8 mouse cellular contexts compared by ENCODE assay signal in the genomic region with DNA sequence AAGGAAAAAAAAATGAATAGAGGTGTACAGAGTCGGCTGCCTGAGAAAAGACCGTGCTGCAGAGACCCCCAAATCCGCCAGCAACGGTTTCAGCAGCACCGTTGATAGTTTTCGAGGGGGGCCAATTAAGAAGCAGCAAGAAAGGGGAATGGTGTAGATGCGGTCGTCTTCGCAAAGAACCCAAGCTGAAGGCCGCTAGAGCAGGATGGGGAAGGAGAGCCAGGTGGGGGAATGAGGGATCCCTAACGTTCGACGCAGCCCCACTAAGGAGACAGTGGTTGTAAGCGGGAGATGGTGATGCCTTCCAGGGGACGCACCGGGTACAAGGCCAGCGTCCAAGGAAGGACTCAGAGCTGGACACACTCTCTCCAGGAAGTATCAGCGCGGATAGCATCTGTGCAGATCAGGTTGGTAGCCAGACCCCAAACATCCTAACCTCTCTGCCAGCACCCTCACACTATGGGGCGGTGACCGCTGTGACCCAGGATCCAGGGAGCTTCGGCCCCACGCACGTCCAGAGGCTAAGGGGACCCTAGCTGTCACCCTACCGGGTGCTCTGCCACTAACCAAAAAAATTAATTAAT. TPM values are rescaled to one million over a fixed set of nuclear protein-coding genes. Genes with fewer than 3 reads are reported as not detected.
DNase-seq lines count a peak whose midpoint lies in the region; ATAC-seq and TF ChIP-seq lines count a peak whose summit lies in the region.

No protein-coding gene starts in this region.

- peaks cover 10 to 56% of the 10 kb centered on the region in 2 experiments for H3K4me1 ChIP-seq in CH12.LX (ENCODE audit: control insufficient read depth in 1 of 2, insufficient read depth in 2 of 2)
- H3K4me1 ChIP-seq in forebrain, embryonic 14.5 days (ENCODE audit: control insufficient read depth, insufficient read depth, low read length), result peaks cover 5% of the 10 kb centered on the region; the same call in 1 of the 2 replicates
- H3K4me1 ChIP-seq in liver, postnatal 0 days (ENCODE audit: insufficient read depth), result peaks cover 9% of the 10 kb centered on the region

- H3K79me2 ChIP-seq in CH12.LX (replicated peaks; ENCODE audit: control insufficient read depth, extremely low read depth, insufficient read depth, poor library complexity, severe bottlenecking), result no peaks in the 10 kb centered on the region; the same call in 1 of the 2 replicates

- 1% methylated on average over 25 of the region's 25 CpGs for WGBS in forebrain, embryonic 14.5 days
- 9% methylated on average over 25 of the region's 25 CpGs for WGBS in liver, postnatal 0 days (ENCODE audit: insufficient replicate concordance)

- H3K4me2 ChIP-seq in CH12.LX (ENCODE audit: insufficient read depth, low read depth, poor library complexity, severe bottlenecking), result peak overlapping the region; percentile 69
- H3K4me2 ChIP-seq in forebrain, embryonic 14.5 days (ENCODE audit: low read length), result peak overlapping the region; percentile 98
- H3K4me2 ChIP-seq in liver, postnatal 0 days (ENCODE audit: low read depth, low read length), result peak overlapping the region; percentile 77

- dilution Hi-C loops in CH12.LX (cut with MboI; ENCODE audit: extremely low pct_ligation_motif_present, extremely low pct_unique_long_range_greater_than_20kb, low sequenced_read_pairs), result no loop called here

- no peak for TF ChIP-seq POLR2A in CH12.LX (IDR thresholded peaks at IDR 0.05; ENCODE audit: low read depth, low read length)

- intact Hi-C loops in gastrocnemius, postnatal 14 days (cut with DNase I; ENCODE audit: low total_unique reads), result no loop called here

- in situ Hi-C loops in CH12.LX (cut with MboI; ENCODE audit: low pct_ligation_motif_present, low pct_unique_long_range_greater_than_20kb, low sequenced_read_pairs), result loop anchor here (5.0 to 25.0 kb wide), 2 partner anchors 174 to 464 kb away; partner anchors contain the start of gene Mgat5

- no peak for TF ChIP-seq RAD21 in CH12.LX (IDR thresholded peaks at IDR 0.05; ENCODE audit: low read depth, low read length)

- peak overlapping the region; percentile 54; the same call in 1 of the 2 replicates for H3K9ac ChIP-seq in CH12.LX (ENCODE audit: insufficient read depth, low read depth)
- peak overlapping the region; percentile 71 for H3K9ac ChIP-seq in forebrain, embryonic 14.5 days (ENCODE audit: low read length)
- H3K9ac ChIP-seq in liver, postnatal 0 days (replicated peaks), result no peak overlapping the region

- peak; percentile 66 for DNase-seq in cerebellum, adult 11-12 months
- no peak for DNase-seq in CH12.LX (ENCODE audit: extremely low read depth)
- no peak for DNase-seq in forebrain, embryonic 14.5 days (ENCODE audit: low spot score)
- DNase-seq in liver, postnatal 0 days, result no peak
- no peak for DNase-seq in thymus, postnatal 14 days
- no peak for DNase-seq in gastrocnemius, postnatal 14 days
- no peak for DNase-seq in adrenal gland, postnatal 25 days

- no peak for TF ChIP-seq EP300 in CH12.LX (IDR thresholded peaks at IDR 0.05; ENCODE audit: low read length)
- TF ChIP-seq EP300 in liver, postnatal 0 days (IDR thresholded peaks at IDR 0.05; ENCODE audit: low read depth), result no peak

- peaks cover 3% of the 10 kb centered on the region for H3K9me3 ChIP-seq in CH12.LX (replicated peaks; ENCODE audit: low read length)
- no peaks in the 10 kb centered on the region for H3K9me3 ChIP-seq in forebrain, embryonic 14.5 days (replicated peaks; ENCODE audit: control insufficient read depth, low read length)
- H3K9me3 ChIP-seq in liver, postnatal 0 days (ENCODE audit: low read length), result no peaks in the 10 kb centered on the region

- no peak for TF ChIP-seq CTCF in CH12.LX (conservative IDR thresholded peaks at IDR 0.05 in 1 of 2, IDR thresholded peaks at IDR 0.05 in 1 of 2; ENCODE audit: low read depth in 2 of 2, low read length in 2 of 2)
- TF ChIP-seq CTCF in liver, postnatal 0 days (IDR thresholded peaks at IDR 0.05; ENCODE audit: low read depth), result no peak

- no peak for ATAC-seq in cerebellum, adult (ENCODE audit: insufficient number of reproducible peaks, low FRiP score, low TSS enrichment)
- peak; percentile 19 for ATAC-seq in forebrain, embryonic 14.5 days
- ATAC-seq in liver, postnatal 0 days, result no peak

- peaks cover 5% of the 10 kb centered on the region for H3K27me3 ChIP-seq in CH12.LX (replicated peaks)
- H3K27me3 ChIP-seq in forebrain, embryonic 14.5 days (replicated peaks; ENCODE audit: control insufficient read depth, insufficient read depth, low read length), result peaks cover 29% of the 10 kb centered on the region
- peaks cover 55% of the 10 kb centered on the region for H3K27me3 ChIP-seq in liver, postnatal 0 days (ENCODE audit: insufficient read depth, low read length)

- no peak overlapping the region for H3K27ac ChIP-seq in CH12.LX (ENCODE audit: insufficient read depth, low read depth)
- H3K27ac ChIP-seq in forebrain, embryonic 14.5 days (ENCODE audit: low read depth, low read length), result peak overlapping the region; percentile 18; the same call in 1 of the 2 replicates
- H3K27ac ChIP-seq in liver, postnatal 0 days (ENCODE audit: low read depth), result no peak overlapping the region

- H3K4me3 ChIP-seq in CH12.LX (replicated peaks in 1 of 3; ENCODE audit: low read depth in 2 of 3, low read length in 2 of 3, poor library complexity in 1 of 3), result peak overlapping the region; percentile 73 to 80 (median 77)
- H3K4me3 ChIP-seq in forebrain, embryonic 14.5 days (ENCODE audit: low read depth, low read length), result peak overlapping the region; percentile 55
- H3K4me3 ChIP-seq in liver, postnatal 0 days (ENCODE audit: low read depth, low read length), result peak overlapping the region; percentile 49

- peaks cover 0 to 10% of the 10 kb centered on the region in 2 experiments for H3K36me3 ChIP-seq in CH12.LX (replicated peaks in 1 of 2; ENCODE audit: control insufficient read depth in 1 of 2, insufficient read depth in 1 of 2, low read length in 1 of 2)
- H3K36me3 ChIP-seq in forebrain, embryonic 14.5 days (ENCODE audit: control insufficient read depth, insufficient read depth, low read length), result no peaks in the 10 kb centered on the region
- no peaks in the 10 kb centered on the region for H3K36me3 ChIP-seq in liver, postnatal 0 days (replicated peaks; ENCODE audit: insufficient read depth, low read length)

TF ChIP-seq in CH12.LX, 34 proteins besides CTCF, POLR2A, EP300 and RAD21:
- TF ChIP-seq E2F4 (IDR thresholded peaks at IDR 0.05; ENCODE audit: insufficient replicate concordance, low read depth, low read length), result no peak
- TF ChIP-seq POLR2AphosphoS2 (IDR thresholded peaks at IDR 0.05; ENCODE audit: low read depth, low read length), result no peak
- no peak for TF ChIP-seq NELFE (IDR thresholded peaks at IDR 0.05; ENCODE audit: low read depth, low read length)
- no peak for TF ChIP-seq MAX (IDR thresholded peaks at IDR 0.05; ENCODE audit: low read length)
- no peak for TF ChIP-seq JUN (IDR thresholded peaks at IDR 0.05; ENCODE audit: insufficient read depth, low read depth, low read length)

RNA-seq across cellular contexts. Expression of gene Tmem163, which starts 2.7 kb away (rescaled TPM):
- total RNA-seq in CH12.LX (2012; rRNA removed) (4.2 and 4.5 TPM in 2 replicates), CH12.LX (2014; rRNA removed) (5.3 and 8.1 TPM in 2 replicates)
- polyA plus RNA-seq in CH12.LX (2012; ENCODE audit: insufficient read length, low read depth), result 10.0 and 11.2 TPM in 2 replicates
- polyA plus RNA-seq in forebrain, embryonic 14.5 days (2014; fragmentation: Nextera tagmentation; extraction: Ambion mirVana), result 20.4 and 23.2 TPM in 2 replicates
- 0.65 and 0.98 TPM in 2 replicates for polyA plus RNA-seq in liver, postnatal 0 days (2015; fragmentation: Nextera tagmentation; extraction: Ambion mirVana)
- total RNA-seq in gastrocnemius, postnatal 14 days (2021), result not detected
- not detected in 2 replicates for total RNA-seq in adrenal gland, postnatal 25 days (2021)

RNA-seq across cellular contexts. Expression of gene Acmsd, which starts 52.6 kb away (rescaled TPM):
- total RNA-seq in CH12.LX (2012; rRNA removed), result not detected in 2 replicates
- not detected in 2 replicates for total RNA-seq in CH12.LX (2014; rRNA removed)
- polyA plus RNA-seq in CH12.LX (2012; ENCODE audit: insufficient read length, low read depth), result not detected in 2 replicates
- polyA plus RNA-seq in forebrain, embryonic 14.5 days (2014; fragmentation: Nextera tagmentation; extraction: Ambion mirVana), result not detected in 2 replicates
- polyA plus RNA-seq in liver, postnatal 0 days (2015; fragmentation: Nextera tagmentation; extraction: Ambion mirVana), result 2.5 and 3.2 TPM in 2 replicates
- not detected for total RNA-seq in gastrocnemius, postnatal 14 days (2021)
- total RNA-seq in adrenal gland, postnatal 25 days (2021), result not detected in 2 replicates
